Mouse (Mus musculus) midbrain, embryonic 16.5 days (tissue): ENCODE results near the gene Helz. TPM values are rescaled to one million over a fixed set of nuclear protein-coding genes. Genes with fewer than 3 reads are reported as not detected.
A peak's percentile ranks its signal among the peaks of the same experiment; 100 is the strongest.

ENCODE experiments used
- ATAC-seq: fragments of 200-750 bp; cut with Nextera tagmentation; 2 replicates; pipeline ENCODE4 v1.8.0; 2017; ENCODE audit warnings: moderate TSS enrichment
- H3K27ac ChIP-seq: fragments of 300-500 bp; sonication (generic); 2 replicates; pipeline ENCODE4 v1.5.1; 2014; ENCODE audit warnings: mild to moderate bottlenecking, low read length, mixed read lengths
- H3K27me3 ChIP-seq: fragments of 300-500 bp; sonication (generic); 2 replicates; pipeline ENCODE4 v1.6.1; 2014; ENCODE audit warnings: low read depth, low read length, mixed read lengths; ENCODE audit not compliant: control insufficient read depth, insufficient read depth
- H3K36me3 ChIP-seq: fragments of 300-500 bp; sonication (generic); 2 replicates; pipeline ENCODE4 v1.6.1; 2014; ENCODE audit warnings: mild to moderate bottlenecking, low read length, moderate library complexity, mixed read lengths; ENCODE audit not compliant: control insufficient read depth, insufficient read depth
- H3K4me1 ChIP-seq: fragments of 300-500 bp; sonication (generic); 2 replicates; pipeline ENCODE4 v1.6.1; 2014; ENCODE audit warnings: mild to moderate bottlenecking, low read length, mixed read lengths; ENCODE audit not compliant: control insufficient read depth, insufficient read depth
- H3K4me2 ChIP-seq: fragments of 300-500 bp; sonication (generic); 2 replicates; pipeline ENCODE4 v1.6.1; 2014; ENCODE audit warnings: mild to moderate bottlenecking, low read length, mixed read lengths
- H3K4me3 ChIP-seq: fragments of 300-500 bp; sonication (generic); 2 replicates; pipeline ENCODE4 v1.5.1; 2014; ENCODE audit warnings: low read depth, mild to moderate bottlenecking, low read length, moderate library complexity, mixed read lengths
- H3K9ac ChIP-seq: fragments of 300-500 bp; sonication (generic); 2 replicates; pipeline ENCODE4 v1.6.1; 2014; ENCODE audit warnings: low read depth, low read length, mixed read lengths
- H3K9me3 ChIP-seq: fragments of 300-500 bp; sonication (generic); replicated peaks from 2 replicates; pipeline ENCODE4 v1.6.1; 2014; ENCODE audit warnings: mild to moderate bottlenecking, low read length, mixed read lengths; ENCODE audit not compliant: control insufficient read depth, poor library complexity, severe bottlenecking
- WGBS: fragments of 180-500 bp; shearing (Covaris S2); extraction: QIAGEN DNeasy Blood & Tissue Kit; methylation state at CpG from one replicate; pipeline ENCODE4 v1.1.7; 2014; 5-methylcytosine and 5-hydroxymethylcytosine counted together
- polyA plus RNA-seq: library from polyadenylated mRNA; unstranded; fragments of >200 nt; fragmentation: Nextera tagmentation; extraction: Ambion mirVana; gene quantifications from 2 replicates; pipeline ENCODE4 v1.2.1, GENCODE M21; 2015

Helz gene
- polyA plus RNA-seq, 1 experiment from 2014 or later: 16.6 TPM

- Histone ChIP-seq H3K36me3 (peaks cover 19% of the 10 kb centered on the region), H3K9ac (no peak overlapping the region), H3K4me2 (no peak overlapping the region), H3K4me3 (no peak overlapping the region), H3K27me3 (no peaks in the 10 kb centered on the region), H3K9me3 (no peaks in the 10 kb centered on the region), H3K27ac (no peak overlapping the region), H3K4me1 (no peaks in the 10 kb centered on the region)
- WGBS: 96% methylated on average over 3 of the region's 3 CpGs
- no peak for ATAC-seq
These were observed 76.9 kb downstream of the Helz start for GRCm38 (mm10) chr11:107624661-107625060.

GRCm38 (mm10) chr11:107625746-107626145 lies 78.0 kb downstream of the Helz start:
- H3K4me3 ChIP-seq: no peak overlapping the region
- no peak overlapping the region for H3K27ac ChIP-seq
- no peak overlapping the region for H3K9ac ChIP-seq
- peaks cover 11% of the 10 kb centered on the region for H3K36me3 ChIP-seq
- WGBS: 85% methylated on average over 11 of the region's 11 CpGs
- no peaks in the 10 kb centered on the region for H3K4me1 ChIP-seq
- H3K27me3 ChIP-seq: no peaks in the 10 kb centered on the region
- H3K4me2 ChIP-seq: no peak overlapping the region
- no peak for ATAC-seq
- H3K9me3 ChIP-seq: no peaks in the 10 kb centered on the region

GRCm38 (mm10) chr11:107629504-107629903 lies 81.8 kb downstream of the Helz start:
- no peaks in the 10 kb centered on the region for H3K9me3 ChIP-seq
- H3K4me1 ChIP-seq: no peaks in the 10 kb centered on the region
- 28% methylated on average over 4 of the region's 4 CpGs for WGBS
- no peaks in the 10 kb centered on the region for H3K27me3 ChIP-seq
- no peak overlapping the region for H3K9ac ChIP-seq
- peak; percentile 71 for ATAC-seq
- no peak overlapping the region for H3K4me2 ChIP-seq
- H3K36me3 ChIP-seq: peaks cover 16% of the 10 kb centered on the region
- H3K4me3 ChIP-seq: no peak overlapping the region
- H3K27ac ChIP-seq: no peak overlapping the region

- ATAC-seq: no peak
- Histone ChIP-seq H3K27ac (no peak overlapping the region; the same call in 1 of the 2 replicates), H3K9me3 (no peaks in the 10 kb centered on the region), H3K27me3 (no peaks in the 10 kb centered on the region), H3K4me3 (no peak overlapping the region), H3K4me1 (no peaks in the 10 kb centered on the region), H3K9ac (no peak overlapping the region), H3K4me2 (no peak overlapping the region), H3K36me3 (peaks cover 19% of the 10 kb centered on the region)
- 88% methylated on average over 8 of the region's 8 CpGs for WGBS
These were observed 82.2 kb downstream of the Helz start for GRCm38 (mm10) chr11:107629951-107630350.

GRCm38 (mm10) chr11:107631124-107631523 lies 83.4 kb downstream of the Helz start:
- no peaks in the 10 kb centered on the region for H3K27me3 ChIP-seq
- H3K9ac ChIP-seq: no peak overlapping the region
- no peak overlapping the region for H3K4me2 ChIP-seq
- ATAC-seq: no peak
- H3K9me3 ChIP-seq: no peaks in the 10 kb centered on the region
- no peak overlapping the region for H3K27ac ChIP-seq
- no peaks in the 10 kb centered on the region for H3K4me1 ChIP-seq
- H3K36me3 ChIP-seq: peaks cover 20% of the 10 kb centered on the region
- WGBS: 95% methylated on average over 7 of the region's 7 CpGs
- no peak overlapping the region for H3K4me3 ChIP-seq

- H3K4me3 ChIP-seq: no peak overlapping the region
- H3K4me1 ChIP-seq: no peaks in the 10 kb centered on the region
- no peaks in the 10 kb centered on the region for H3K27me3 ChIP-seq
- no peaks in the 10 kb centered on the region for H3K9me3 ChIP-seq
- peaks cover 26% of the 10 kb centered on the region for H3K36me3 ChIP-seq
- no peak overlapping the region for H3K4me2 ChIP-seq
- WGBS: 84% methylated on average over 5 of the region's 5 CpGs
- no peak for ATAC-seq
- no peak overlapping the region for H3K9ac ChIP-seq
- H3K27ac ChIP-seq: no peak overlapping the region
These were observed 85.9 kb downstream of the Helz start for GRCm38 (mm10) chr11:107633563-107634146.

GRCm38 (mm10) chr11:107638137-107638536 lies 90.4 kb downstream of the Helz start:
- peaks cover 21% of the 10 kb centered on the region for H3K36me3 ChIP-seq
- ATAC-seq: no peak
- 86% methylated on average over 5 of the region's 5 CpGs for WGBS

GRCm38 (mm10) chr11:107639657-107640056 lies 91.9 kb downstream of the Helz start:
- no peak for ATAC-seq
- 95% methylated on average over 2 of the region's 2 CpGs for WGBS
- no peak overlapping the region for H3K27ac ChIP-seq
- no peaks in the 10 kb centered on the region for H3K9me3 ChIP-seq
- H3K4me2 ChIP-seq: no peak overlapping the region
- no peak overlapping the region for H3K9ac ChIP-seq
- H3K4me1 ChIP-seq: no peaks in the 10 kb centered on the region
- H3K36me3 ChIP-seq: peaks cover 23% of the 10 kb centered on the region
- H3K4me3 ChIP-seq: no peak overlapping the region
- H3K27me3 ChIP-seq: no peaks in the 10 kb centered on the region

More at GRCm38 (mm10) chr11:107638137-107638536, 90.4 kb downstream of the Helz start:
- H3K4me2 ChIP-seq: no peak overlapping the region
- H3K4me3 ChIP-seq: no peak overlapping the region
- no peak overlapping the region for H3K9ac ChIP-seq
- H3K27ac ChIP-seq: no peak overlapping the region
- H3K9me3 ChIP-seq: no peaks in the 10 kb centered on the region
- H3K27me3 ChIP-seq: no peaks in the 10 kb centered on the region
- no peaks in the 10 kb centered on the region for H3K4me1 ChIP-seq

GRCm38 (mm10) chr11:107644461-107644860 lies 96.7 kb downstream of the Helz start:
- 92% methylated on average over 4 of the region's 4 CpGs for WGBS
- no peak for ATAC-seq
- no peak overlapping the region for H3K9ac ChIP-seq
- no peaks in the 10 kb centered on the region for H3K4me1 ChIP-seq
- H3K36me3 ChIP-seq: peaks cover 7% of the 10 kb centered on the region; the same call in 1 of the 2 replicates
- H3K4me3 ChIP-seq: no peak overlapping the region
- no peak overlapping the region for H3K27ac ChIP-seq
- H3K27me3 ChIP-seq: no peaks in the 10 kb centered on the region
- no peaks in the 10 kb centered on the region for H3K9me3 ChIP-seq
- no peak overlapping the region for H3K4me2 ChIP-seq
